Mouse (Mus musculus): ENCODE measurements at regions not wholly inside any gene's neighbourhood (a gene's known extent, or its start where the extent isn't known, plus 50 kb on each side); places are given as distances from the start of the nearest gene placed in this dataset.

GRCm38 (mm10) chr17:9893966-9894365, 224.4 kb upstream of the Pabpc6 start:
- no peak for TF ChIP-seq POLR2A (IDR thresholded peaks at IDR 0.05; ENCODE audit: borderline replicate concordance, extremely low read depth, insufficient read depth, insufficient read length, poor library complexity, severe bottlenecking)
- peak; percentile 60; the same call in 1 of the 2 replicates for TF ChIP-seq CTCF (IDR thresholded peaks at IDR 0.05; ENCODE audit: borderline replicate concordance, extremely low read depth, insufficient read depth, insufficient read length)
